Mouse (Mus musculus): ENCODE measurements around the gene Arf1.

DNA sequence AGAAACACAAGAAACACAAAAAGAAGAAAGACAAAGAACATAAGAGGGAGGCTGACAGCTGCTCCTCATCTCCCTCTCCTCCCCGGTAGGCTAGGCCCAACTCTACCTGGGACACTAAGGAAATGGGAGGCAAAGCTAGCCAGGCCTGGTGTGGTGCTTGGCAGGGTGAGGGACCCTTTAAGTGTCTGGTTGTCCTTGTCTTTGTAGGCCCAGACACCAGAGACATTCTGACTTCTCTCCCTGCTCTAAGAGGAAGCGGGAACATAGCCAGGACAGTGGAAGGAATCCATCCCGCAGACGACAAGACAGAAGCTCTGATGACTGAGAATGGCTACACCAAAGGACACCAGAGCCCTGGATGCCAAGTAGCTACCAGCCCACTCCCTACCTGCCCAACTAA, 18.1 kb downstream of the Arf1 start:
- TF ChIP-seq TAL1 (IDR thresholded peaks at IDR 0.05; ENCODE audit: low read length), result no peak
- no peak for TF ChIP-seq GATA1 (IDR thresholded peaks at IDR 0.05; ENCODE audit: low read length)

All from erythroblast, embryonic 14.5 days (primary cell).